Mouse (Mus musculus): ENCODE measurements around the gene Chfr. TPM values are rescaled to one million over a fixed set of nuclear protein-coding genes. Genes with fewer than 3 reads are reported as not detected.

Chfr gene
- total RNA-seq, 2 experiments from 2014 or later, result 44.9 to 52.8 TPM

Other genes with a start within 250 kb of the Chfr start
- 3.6 and 7.5 TPM in 2 replicates for gene Gm15446, start 212.4 kb upstream of the Chfr start, total RNA-seq (2015; ENCODE audit: low replicate concordance)
- 2.5 and 5.5 TPM in 2 replicates for gene Gm15446, start 212.4 kb upstream of the Chfr start, total RNA-seq (2017; ENCODE audit: low replicate concordance)
- gene Zfp932, start 139.3 kb upstream of the Chfr start, total RNA-seq (2015; ENCODE audit: low replicate concordance), result 5.4 and 16.2 TPM in 2 replicates
- gene Zfp932, start 139.3 kb upstream of the Chfr start, total RNA-seq (2017; ENCODE audit: low replicate concordance), result 3.3 and 9.9 TPM in 2 replicates
- 1.4 and 7.5 TPM in 2 replicates for gene Gm17655, start 63.3 kb upstream of the Chfr start, total RNA-seq (2015; ENCODE audit: low replicate concordance)
- 5.3 TPM in 1 of 2 replicates, not detected in the other for gene Gm17655, start 63.3 kb upstream of the Chfr start, total RNA-seq (2017; ENCODE audit: low replicate concordance)
- gene Gm35315, start 41.4 kb upstream of the Chfr start, total RNA-seq (2015; ENCODE audit: low replicate concordance), result not detected in 2 replicates
- not detected in 2 replicates for gene Gm35315, start 41.4 kb upstream of the Chfr start, total RNA-seq (2017; ENCODE audit: low replicate concordance)
- gene Plcxd1, start 35.9 kb upstream of the Chfr start, total RNA-seq (2015; ENCODE audit: low replicate concordance), result not detected in 2 replicates
- gene Plcxd1, start 35.9 kb upstream of the Chfr start, total RNA-seq (2017; ENCODE audit: low replicate concordance), result 0.13 TPM in 1 of 2 replicates, not detected in the other
- 2.5 TPM in 1 of 2 replicates, not detected in the other for gene Gtpbp6, start 27.6 kb upstream of the Chfr start, total RNA-seq (2015; ENCODE audit: low replicate concordance)
- gene Gtpbp6, start 27.6 kb upstream of the Chfr start, total RNA-seq (2017; ENCODE audit: low replicate concordance), result 8.5 TPM in 1 of 2 replicates, not detected in the other
- gene Zfp605, start 25.8 kb upstream of the Chfr start, total RNA-seq (2015; ENCODE audit: low replicate concordance), result 0.36 TPM in 1 of 2 replicates, not detected in the other
- 1.4 and 4.1 TPM in 2 replicates for gene Zfp605, start 25.8 kb upstream of the Chfr start, total RNA-seq (2017; ENCODE audit: low replicate concordance)
- gene Golga3, start 40.9 kb downstream of the Chfr start, total RNA-seq (2015; ENCODE audit: low replicate concordance), result 3.4 and 6.8 TPM in 2 replicates
- gene Golga3, start 40.9 kb downstream of the Chfr start, total RNA-seq (2017; ENCODE audit: low replicate concordance), result 13.3 and 16.2 TPM in 2 replicates
- 26.3 and 31.4 TPM in 2 replicates for gene Ankle2, start 95.2 kb downstream of the Chfr start, total RNA-seq (2015; ENCODE audit: low replicate concordance)
- gene Ankle2, start 95.2 kb downstream of the Chfr start, total RNA-seq (2017; ENCODE audit: low replicate concordance), result 35.5 and 45.2 TPM in 2 replicates
- 11.9 and 14.3 TPM in 2 replicates for gene Pgam5, start 134.1 kb downstream of the Chfr start, total RNA-seq (2015; ENCODE audit: low replicate concordance)
- gene Pgam5, start 134.1 kb downstream of the Chfr start, total RNA-seq (2017; ENCODE audit: low replicate concordance), result 11.2 and 13.3 TPM in 2 replicates
- gene Pxmp2, start 150.3 kb downstream of the Chfr start, total RNA-seq (2015; ENCODE audit: low replicate concordance), result 9.2 and 15.5 TPM in 2 replicates
- gene Pxmp2, start 150.3 kb downstream of the Chfr start, total RNA-seq (2017; ENCODE audit: low replicate concordance), result 3.3 and 5.6 TPM in 2 replicates
- 78.6 and 89.3 TPM in 2 replicates for gene Pole, start 150.5 kb downstream of the Chfr start, total RNA-seq (2015; ENCODE audit: low replicate concordance)
- gene Pole, start 150.5 kb downstream of the Chfr start, total RNA-seq (2017; ENCODE audit: low replicate concordance), result 59.6 and 66.5 TPM in 2 replicates
- not detected in 2 replicates for gene P2rx2, start 207.4 kb downstream of the Chfr start, total RNA-seq (2015; ENCODE audit: low replicate concordance)
- not detected in 2 replicates for gene P2rx2, start 207.4 kb downstream of the Chfr start, total RNA-seq (2017; ENCODE audit: low replicate concordance)
- not detected in 2 replicates for gene Lrcol1, start 208.9 kb downstream of the Chfr start, total RNA-seq (2015; ENCODE audit: low replicate concordance)
- not detected in 2 replicates for gene Lrcol1, start 208.9 kb downstream of the Chfr start, total RNA-seq (2017; ENCODE audit: low replicate concordance)